Mouse (Mus musculus): ENCODE measurements around the gene Tcf7.

DNA sequence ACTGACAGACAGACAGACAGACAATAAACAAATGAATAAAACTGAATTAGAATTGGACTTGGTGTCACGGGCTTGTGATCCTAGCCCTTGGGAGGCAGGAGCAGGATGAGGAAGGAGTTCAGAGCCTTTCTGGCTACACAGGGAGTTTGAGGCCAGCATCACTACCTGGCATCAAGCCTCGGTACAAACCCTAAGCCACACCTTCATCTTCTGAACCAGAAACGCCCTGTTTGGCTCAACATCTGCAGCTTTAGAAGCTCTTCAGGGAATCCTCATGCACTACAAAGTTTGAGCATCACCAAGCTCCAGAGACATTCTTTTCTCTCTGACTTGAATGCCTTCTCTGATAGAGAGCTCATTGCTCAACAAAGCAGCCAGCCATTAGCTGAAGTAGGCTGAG lies 38.7 kb upstream of the Tcf7 start:
- TF ChIP-seq POLR2A (IDR thresholded peaks at IDR 0.05; ENCODE audit: control insufficient read depth, extremely low read depth, insufficient read depth, low read length, poor library complexity) (no peak), CTCF (IDR thresholded peaks at IDR 0.05; ENCODE audit: borderline replicate concordance, control insufficient read depth, extremely low read depth, insufficient read depth, low read length, poor library complexity) (no peak)

Measured in thymus, adult 2 months (tissue).